Mouse (Mus musculus) brain, embryonic 14.5 days (tissue): ENCODE measurements around the gene Hist1h2bb.

Experiments used
- CTCF ChIP-seq: fragments of 200-500 bp; IDR thresholded peaks from 2 replicates; pipeline ENCODE4 v1.5.1; 2012; ENCODE audit warnings: inconsistent platforms, mild to moderate bottlenecking, moderate library complexity, borderline replicate concordance; ENCODE audit not compliant: insufficient read depth, insufficient read length; ENCODE audit errors: extremely low read depth
- POLR2A ChIP-seq: fragments of 200-500 bp; IDR thresholded peaks from 2 replicates; pipeline ENCODE4 v1.6.1; 2012; ENCODE audit warnings: mild to moderate bottlenecking, inconsistent platforms, borderline replicate concordance; ENCODE audit not compliant: poor library complexity, insufficient read depth, insufficient read length, severe bottlenecking; ENCODE audit errors: extremely low read depth

DNA sequence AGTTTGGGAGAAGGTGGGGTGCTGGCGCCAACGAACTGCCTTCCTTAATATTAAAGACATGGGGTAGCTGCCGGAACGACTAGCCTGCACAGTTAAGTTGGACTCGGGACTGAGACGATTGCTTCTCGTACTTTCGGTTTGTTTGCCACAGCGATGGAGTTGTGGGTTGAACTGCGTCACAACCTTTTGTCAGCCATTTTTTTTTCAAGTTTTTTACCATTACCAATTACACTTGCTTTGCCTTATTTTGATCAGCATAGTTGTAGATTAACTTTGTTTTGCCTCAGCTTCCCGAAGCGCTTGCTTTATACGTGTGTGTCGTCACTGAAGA lies 6.6 kb upstream of the Hist1h2bb start:
- no peak for TF ChIP-seq CTCF
- TF ChIP-seq POLR2A = no peak
